Mouse (Mus musculus): Measurements from ENCODE around the gene Pip4k2c.
"Not testable (repeated sequence)": the region's sequence is repeated elsewhere in the genome, so short reads cannot be mapped to it uniquely, and the experiment has no call there.

Pip4k2c gene

GRCm38 (mm10) chr10:127210961-127211405 lies 402 bp downstream of the Pip4k2c start:
- intact Hi-C loops (cut with DNase I) = no loop called here

DNA sequence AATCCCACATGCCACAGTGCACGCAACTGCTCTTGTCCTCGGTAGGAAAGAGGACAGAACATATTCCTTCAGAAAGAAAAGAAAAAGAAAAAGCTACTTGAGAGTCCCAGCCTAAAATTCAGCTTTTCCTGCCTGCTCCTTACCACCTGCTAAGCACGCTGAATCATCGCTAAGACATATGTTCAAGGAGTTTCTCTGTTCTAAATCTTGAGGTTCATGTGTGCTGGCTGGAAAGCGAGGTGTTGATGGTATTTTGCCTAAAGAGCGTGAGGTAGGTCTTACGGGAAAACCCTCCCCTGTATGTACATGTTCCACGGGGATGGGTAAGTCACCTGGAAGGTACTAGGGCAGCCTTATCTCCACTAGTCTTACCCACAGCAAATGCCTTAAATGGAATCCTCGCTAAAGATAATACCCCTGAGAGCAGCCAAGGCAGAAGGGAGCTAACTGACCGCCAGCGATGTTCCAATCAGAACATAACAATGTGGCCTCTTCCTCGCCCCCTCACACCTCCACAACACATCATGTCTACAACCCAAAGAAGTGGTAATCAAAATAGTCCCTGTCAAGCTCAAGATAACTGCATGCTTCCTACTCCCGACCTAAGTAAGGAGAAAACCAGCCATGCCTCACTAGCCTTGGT lies 1.3 kb downstream of the Pip4k2c start:
- intact Hi-C loops (cut with DNase I) = no loop called here

GRCm38 (mm10) chr10:127208921-127209320 lies 2.5 kb downstream of the Pip4k2c start:
- intact Hi-C loops (cut with DNase I) = no loop called here

GRCm38 (mm10) chr10:127205373-127205772 lies 6.0 kb downstream of the Pip4k2c start:
- intact Hi-C loops (cut with DNase I) = no loop called here

DNA sequence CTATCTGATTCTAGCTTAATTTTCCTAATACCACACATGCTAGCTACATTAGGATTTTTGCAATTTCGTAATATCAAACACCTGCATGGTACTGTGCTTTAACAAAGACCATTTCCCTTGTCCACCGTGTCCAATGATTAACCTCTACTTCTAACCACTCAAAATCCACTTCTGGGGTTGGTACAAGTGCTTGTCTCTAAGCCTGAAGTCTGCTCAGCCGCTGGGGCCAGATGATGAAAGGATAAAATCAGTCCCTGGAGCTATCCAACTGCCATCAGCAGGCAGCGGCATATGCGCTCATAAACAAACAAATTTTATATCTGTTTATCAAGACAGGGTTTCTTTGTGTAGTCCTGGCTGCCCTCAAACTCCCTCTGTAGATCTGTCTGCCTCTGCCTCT lies 6.8 kb downstream of the Pip4k2c start:
- intact Hi-C loops (cut with DNase I) = no loop called here

DNA sequence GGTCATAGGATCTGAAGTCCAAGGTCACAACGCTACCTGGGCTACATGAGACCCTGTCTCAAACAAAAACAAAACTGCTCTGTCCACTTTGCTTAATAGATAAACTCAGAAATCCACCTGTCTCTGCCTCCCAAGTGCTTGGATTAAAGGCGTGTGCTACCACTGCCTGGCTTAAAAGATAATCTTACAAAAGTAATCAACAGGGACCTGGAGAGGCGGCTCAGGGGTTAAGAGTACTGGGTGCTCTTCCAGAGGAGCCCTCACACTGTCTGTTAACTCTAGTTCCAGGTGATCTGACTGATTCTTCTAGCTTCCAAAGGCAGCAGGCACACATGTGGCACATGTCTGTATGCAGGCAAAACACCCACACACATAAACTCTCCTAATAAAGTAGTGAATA lies 8.3 kb downstream of the Pip4k2c start:
- intact Hi-C loops (cut with DNase I) = no loop called here

GRCm38 (mm10) chr10:127200279-127200678 lies 11.1 kb downstream of the Pip4k2c start:
- intact Hi-C loops (cut with DNase I) = no loop called here

DNA sequence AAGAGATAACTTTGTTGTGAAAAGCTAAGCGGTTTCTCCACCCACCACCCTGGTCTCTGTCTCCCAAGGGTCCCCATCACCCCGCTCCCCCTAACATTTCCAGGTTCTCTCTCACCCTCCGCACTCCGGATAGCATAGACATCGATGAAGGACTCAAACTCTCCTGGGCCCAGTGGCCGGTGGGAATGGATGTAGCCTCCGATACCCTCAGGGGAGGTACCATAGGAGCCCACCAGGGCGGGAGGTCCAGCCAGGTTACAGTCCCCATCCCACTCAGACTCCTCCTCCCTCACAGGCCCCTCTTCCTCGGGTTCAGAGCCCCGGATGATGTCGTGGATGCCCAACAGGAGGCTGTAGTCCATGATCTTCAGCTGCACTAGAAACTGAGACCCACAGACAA lies 11.9 kb downstream of the Pip4k2c start:
- intact Hi-C loops (cut with DNase I) = no loop called here

DNA sequence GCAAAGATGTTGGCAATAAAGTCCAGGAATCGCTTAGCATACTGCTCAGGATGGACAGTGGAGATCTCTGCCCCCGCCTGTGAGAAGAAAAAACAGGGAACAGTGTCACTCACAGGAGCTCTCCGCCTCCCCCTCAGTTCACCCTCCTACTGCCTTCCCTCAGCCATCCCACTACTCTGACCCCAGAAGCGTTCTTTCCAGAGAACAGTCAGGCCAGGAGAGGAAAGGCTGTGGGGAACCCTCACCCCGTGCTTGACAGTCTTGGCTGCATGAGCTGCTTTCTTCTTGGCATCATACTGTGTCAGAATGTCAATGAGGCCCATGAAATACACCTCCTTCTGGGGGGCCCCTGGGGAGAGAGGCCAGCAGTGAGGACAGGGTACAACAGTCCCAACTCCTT lies 12.3 kb downstream of the Pip4k2c start:
- intact Hi-C loops (cut with DNase I) = no loop called here

DNA sequence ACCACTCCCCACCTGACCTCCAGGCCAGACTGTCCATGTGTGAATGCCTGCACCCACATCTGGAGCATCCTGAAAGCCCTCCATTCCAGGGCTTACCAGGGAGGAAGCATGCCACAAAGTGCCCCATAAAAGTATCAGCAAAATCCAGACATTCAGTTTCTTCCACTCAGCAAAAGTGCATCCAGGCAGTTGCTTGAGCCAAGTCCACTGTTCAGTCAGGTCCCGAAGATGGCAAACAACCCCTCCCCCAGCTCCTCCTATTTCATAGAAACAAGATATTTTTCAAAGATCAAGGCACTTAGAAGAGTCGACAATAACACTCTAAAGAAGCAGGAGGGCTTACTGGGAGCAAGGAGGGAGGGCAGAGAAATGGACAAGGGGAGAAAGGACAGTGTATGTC lies 12.9 kb downstream of the Pip4k2c start:
- intact Hi-C loops (cut with DNase I) = no loop called here

DNA sequence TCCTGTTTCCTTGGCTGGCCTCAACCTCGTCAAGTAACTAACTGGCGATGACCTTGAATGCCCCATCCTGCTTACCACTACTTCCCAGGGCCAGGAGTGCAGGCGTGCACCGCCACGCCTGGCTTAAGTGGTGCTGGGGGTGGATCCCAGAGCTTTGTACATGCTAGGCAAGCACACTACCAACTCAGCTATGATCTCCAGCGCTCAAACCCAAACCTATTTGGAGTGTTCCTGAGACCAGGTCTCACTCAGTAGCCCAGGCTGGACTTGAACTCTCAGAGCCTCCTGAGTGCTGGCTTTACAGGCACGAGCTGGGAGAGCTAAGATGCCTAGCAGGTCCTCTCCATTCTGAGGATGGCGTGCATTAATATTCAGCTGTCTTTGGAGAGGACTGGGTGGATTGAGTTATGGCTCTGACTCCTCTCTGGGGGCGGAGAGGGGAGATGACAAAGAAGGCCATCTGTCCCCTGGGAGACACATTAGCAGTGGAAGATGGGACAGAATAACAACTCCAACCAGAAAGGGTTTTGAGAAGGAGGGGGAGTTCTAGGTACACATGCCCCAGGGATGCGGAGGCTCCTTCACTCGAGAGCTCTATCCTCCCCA lies 13.8 kb downstream of the Pip4k2c start:
- intact Hi-C loops (cut with DNase I) = no loop called here

DNA sequence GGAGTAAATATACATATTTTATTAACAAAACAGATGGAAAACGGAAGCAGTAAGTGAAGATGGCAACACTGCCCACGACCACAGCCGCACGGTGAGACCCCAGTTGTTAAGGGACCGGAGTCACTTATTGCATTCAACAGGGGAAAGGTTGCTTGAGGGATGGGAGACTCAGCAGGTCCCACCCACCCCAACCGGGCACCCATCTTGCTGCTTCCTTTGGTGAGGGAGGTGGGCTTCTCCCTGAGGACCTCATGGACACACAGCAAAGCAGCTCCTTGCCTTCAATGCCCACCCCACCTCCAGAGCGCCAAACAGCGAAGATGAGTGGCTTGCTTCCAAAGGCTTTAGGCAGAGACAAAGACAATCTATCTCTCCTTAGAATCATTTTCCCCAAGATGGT lies 14.3 kb downstream of the Pip4k2c start:
- intact Hi-C loops (cut with DNase I) = no loop called here

DNA sequence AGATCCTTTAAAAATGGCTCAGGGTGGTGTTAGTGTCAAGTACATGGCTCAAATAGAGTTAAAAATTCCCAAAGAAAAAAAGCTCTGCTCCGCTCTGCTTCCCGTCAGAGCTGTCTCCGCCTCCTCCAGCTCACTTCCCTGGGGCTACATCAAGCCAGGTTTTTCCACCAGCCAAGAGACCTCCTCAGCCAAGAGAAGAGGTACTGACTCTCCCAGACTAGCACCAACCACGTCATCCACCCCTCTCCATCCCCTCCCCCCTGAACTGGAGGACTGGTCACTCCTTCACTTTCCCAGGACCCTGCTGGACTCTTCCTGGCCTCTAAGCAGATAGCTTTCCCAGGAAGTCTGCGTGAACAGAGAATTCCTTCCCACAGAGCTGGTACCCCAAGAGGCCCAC lies 15.0 kb downstream of the Pip4k2c start:
- intact Hi-C loops (cut with DNase I) = no loop called here

- intact Hi-C loops (cut with DNase I) = no loop called here
These were observed 15.9 kb downstream of the Pip4k2c start, which contains the start of gene Dtx3 for GRCm38 (mm10) chr10:127195328-127196129. Gene Dtx3 (minus strand): TSS chr10:127195728.

- intact Hi-C loops (cut with DNase I) = no loop called here
These were observed 16.7 kb downstream of the Pip4k2c start for GRCm38 (mm10) chr10:127194428-127195327.

GRCm38 (mm10) chr10:127193011-127193410 lies 18.4 kb downstream of the Pip4k2c start:
- intact Hi-C loops (cut with DNase I) = no loop called here

GRCm38 (mm10) chr10:127192057-127192328 lies 19.4 kb downstream of the Pip4k2c start:
- intact Hi-C loops (cut with DNase I) = not testable (repeated sequence)

- intact Hi-C loops (cut with DNase I) = no loop called here
These were observed 20.0 kb downstream of the Pip4k2c start for GRCm38 (mm10) chr10:127191191-127192056.

GRCm38 (mm10) chr10:127190398-127191190 lies 20.8 kb downstream of the Pip4k2c start:
- intact Hi-C loops (cut with DNase I) = no loop called here
